Mouse (Mus musculus) right cerebral cortex, adult 18-20 months (tissue): ENCODE results near the gene Wdr12.
"Not testable (repeated sequence)": the region's sequence is repeated elsewhere in the genome, so short reads cannot be mapped to it uniquely, and the experiment has no call there.

Source experiments
- DNase-seq: peaks from one replicate; pipeline ENCODE4 v3.0.0; 2022; ENCODE audit warnings: mixed read lengths

Gene Wdr12

DNA sequence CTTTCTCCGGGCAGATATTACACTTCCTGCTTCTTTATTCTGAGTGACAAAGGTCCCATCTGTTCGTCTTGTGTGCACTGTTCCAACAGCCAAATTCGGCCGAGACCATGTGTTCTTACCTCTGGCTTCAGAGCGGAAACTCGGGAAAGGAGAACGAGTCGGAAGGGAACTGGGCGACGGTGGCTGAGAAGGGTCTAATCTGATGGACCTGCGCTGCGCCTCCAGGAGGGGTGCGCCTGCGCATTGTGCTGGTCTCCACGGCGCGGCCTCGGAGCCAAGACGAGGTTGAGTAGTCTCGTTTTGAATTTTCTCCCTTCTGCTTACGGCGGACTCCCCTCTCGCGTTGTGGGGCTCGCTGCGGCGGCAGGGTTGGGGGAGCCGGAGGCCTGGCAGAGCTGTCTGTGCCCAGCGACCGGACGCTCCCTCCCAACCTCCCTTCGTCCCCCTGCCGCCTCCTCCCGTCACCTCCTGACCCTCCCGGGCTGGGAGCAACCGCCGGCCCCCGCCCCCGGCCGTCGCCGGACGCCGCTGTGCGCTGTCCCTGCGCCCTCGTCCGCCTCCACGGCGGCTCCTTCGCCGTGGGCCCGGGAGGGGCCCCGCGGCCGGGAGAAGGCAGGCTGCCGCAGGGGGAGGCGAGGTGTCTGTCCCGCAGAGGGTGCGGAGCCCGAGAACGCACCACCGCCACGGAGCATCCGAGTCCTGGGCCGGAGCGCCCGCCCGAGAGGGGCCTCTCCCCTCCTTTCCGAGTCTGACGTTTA is at the start of gene Wdr12, which contains the start of gene Carf:
Wdr12 (minus strand) TSS at position 622 of the 758 bp plus-strand sequence.
Carf (plus strand) TSS at position 224 of the 758 bp plus-strand sequence.
- DNase-seq, result peak; percentile 99

DNA sequence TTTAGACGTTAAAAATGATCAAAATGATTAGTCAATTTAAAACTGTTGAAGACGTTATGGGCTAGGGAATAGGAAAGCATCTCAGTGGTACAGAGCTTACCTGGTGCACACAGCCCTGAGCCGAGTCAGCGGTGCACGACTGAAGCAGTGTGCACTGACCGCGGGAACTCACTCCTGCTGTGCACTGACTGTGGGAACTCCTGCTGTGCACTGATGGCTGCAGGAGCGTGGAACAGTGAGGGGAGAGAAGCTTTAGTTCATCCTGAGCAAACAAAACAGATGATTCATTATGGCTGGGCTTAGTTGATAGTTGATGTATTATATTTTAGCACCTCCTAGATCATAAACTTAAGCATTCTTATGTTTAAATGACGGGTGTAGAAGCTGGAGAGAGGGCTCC is 38.9 kb upstream of the Wdr12 start:
- no peak for DNase-seq

DNA sequence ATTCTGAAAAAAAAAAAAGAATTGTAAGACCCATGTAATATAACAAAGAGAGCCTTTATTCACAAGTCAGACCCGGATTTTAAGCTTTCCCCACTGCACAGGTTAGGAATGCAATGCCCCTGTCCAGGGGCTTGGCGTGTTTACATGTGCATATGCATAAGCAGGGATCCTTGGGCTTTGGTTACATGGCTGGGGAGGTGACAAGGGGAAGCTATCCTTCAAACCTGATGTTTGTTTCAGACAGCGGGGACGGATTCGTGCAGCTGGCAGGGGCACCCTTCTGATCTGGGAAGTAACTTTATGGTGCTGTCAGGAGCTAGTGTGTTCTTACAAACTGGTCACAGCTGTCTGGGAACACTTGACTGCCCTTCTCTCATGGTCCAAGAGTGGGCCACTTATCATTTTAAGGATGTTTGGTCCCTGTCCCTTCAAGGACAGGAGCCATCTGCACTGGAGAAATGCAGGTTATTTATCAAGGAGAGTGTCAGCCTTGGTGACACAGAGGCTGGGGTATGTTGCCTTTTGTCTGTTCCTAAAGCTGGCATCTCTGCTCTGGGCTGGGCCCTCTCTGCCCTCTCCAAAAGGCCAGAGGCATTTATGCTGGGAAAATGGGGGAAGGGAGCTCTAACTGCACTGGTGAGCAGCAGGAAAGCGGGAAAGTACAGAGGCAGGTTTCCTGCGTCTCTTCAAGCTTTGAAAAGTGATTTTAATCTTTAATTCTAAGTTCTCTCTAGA is 19.4 kb upstream of the Wdr12 start:
- DNase-seq, result no peak

DNA sequence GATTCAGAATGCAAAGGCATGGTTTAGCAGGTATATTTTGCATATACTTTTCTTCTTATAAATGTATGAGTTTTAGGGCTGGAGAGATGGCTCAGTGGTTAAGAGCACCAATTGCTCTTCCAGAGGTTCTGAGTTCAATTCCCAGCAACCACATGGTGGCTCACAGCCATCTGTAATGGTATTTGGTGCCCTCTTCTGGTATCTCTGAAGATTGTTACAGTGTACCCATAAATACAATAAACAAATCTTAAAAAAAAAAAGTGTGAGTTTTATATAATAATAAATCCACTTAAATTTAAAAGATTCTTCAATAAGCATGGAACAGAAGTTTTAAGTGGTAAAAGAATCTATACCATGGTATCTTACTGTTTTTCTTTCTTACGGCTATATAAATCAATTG is 6.1 kb upstream of the Wdr12 start:
- DNase-seq, result no peak

DNA sequence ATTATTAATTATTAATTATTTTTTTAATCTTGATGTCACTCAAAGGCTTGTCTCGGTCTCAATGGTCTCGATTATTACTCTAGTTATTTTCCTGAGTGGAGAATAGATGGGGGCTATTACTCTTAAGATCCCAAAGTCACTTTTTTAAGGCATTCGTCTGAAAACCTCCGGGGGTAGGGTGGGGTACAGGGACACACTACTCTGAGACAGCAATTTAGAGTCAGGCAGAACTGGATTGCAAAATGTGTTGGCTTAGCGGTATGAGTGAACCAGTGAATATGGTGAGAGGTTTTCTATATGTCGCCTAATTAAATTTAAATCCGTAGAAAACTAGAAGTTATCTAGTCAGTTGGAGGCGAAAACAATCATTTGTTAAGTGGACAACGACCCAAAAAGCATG is 394 bp upstream of the Wdr12 start:
- DNase-seq, result no peak

DNA sequence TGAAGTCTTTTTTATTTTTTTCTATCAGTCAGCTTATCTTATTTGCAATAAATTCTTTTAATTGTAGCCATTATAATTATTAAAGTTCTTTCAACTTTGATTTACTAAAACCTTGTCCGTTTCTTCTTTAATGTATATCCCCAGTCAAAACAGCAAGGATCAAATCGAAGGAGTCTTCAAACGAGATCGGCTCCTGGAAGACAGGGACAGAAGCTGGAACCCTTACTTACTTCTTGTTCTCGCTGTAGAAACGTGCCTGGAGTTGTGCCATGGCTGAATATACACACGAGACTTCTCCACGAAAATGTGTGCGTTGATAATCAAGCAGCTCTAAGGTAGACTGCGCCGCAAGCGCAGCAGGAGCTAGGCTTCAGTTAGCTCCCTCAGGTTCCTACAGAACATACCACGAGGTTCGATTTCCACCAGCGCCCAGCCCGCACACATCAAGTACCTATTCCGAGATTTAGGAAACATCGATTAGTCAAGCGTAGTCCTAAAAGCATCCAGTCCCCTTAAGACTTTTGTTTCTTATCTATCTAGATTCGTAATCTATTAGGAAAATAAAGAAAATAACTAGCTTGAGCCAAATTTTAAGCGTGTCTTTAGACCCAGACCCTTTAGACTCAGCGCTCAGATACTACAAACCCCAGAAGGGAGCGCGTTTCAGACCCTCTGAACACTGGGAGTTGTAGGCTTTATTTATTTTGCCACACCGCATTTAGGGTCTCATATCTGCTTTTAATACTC is 995 bp downstream of the Wdr12 start:
- peak; percentile 79 for DNase-seq

DNA sequence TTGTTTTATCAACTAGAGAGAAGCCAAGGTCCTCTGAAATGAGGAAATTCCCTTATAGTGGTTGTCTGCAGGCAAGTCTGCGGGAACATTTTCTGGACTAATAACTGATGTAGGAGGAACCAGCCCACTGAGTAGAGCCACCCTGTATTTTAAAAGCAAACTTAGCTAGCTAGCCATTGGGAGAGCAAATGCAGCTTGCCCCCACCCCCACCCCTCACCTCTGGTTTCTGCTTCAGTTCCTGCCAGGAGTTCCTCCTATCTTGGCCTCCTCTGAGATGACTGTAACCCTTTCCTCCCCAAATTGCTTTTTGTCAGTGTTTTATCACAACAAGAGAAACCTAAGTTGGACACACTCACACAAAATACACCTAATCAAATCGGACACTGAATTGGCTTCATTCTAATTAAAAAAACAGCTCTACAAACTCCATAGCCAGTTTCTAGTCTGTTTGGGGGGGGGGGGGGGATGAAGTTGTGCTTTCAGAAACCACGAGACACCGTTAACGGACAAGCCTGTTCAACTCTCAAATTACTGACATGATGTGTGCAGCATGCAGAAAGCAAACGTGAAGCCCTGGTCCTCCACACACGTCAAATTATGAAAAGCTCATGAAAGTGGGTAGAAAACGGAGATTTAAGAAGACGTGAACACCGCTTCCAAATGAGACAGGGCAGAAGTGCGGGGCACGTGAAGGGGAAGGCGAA is 1.7 kb downstream of the Wdr12 start:
- no peak for DNase-seq

DNA sequence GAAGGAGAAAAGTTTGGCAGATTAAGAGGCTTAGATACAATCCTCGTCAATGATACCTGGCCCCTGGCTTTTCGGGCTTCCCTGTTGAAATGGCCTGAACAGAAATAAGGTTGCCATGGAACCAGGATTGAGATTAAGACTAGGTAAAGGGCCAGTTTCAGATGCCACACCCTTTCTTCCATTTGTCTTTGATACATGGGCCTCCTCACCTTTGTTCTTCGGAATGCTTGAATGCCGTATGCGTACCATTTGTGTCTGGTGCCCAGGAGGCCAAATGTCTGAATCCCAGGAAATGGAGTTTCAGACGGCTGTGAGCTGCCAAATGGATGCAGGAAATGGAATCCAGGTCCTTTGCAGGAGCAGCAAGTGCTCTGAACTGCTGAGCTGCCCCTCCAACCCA is 22.0 kb downstream of the Wdr12 start:
- DNase-seq, result no peak

DNA sequence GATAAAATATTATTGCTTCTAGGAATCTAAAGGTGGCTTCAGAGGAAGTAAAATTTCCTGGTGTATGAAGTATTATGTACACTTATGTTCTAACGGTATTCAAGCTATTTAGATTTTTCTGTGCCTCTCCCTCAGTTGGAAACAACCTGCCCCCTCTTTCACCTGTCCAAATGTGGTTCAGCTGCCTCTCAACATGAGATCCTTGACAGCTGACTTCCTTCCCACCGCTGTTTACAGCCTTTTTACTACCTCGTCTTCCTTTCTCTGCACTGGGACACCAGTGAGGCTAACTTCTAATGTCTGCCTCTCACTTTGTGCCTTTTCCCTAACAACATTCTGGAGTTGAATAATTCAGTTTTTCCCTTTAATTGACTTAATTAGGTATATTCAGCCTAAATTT is 22.9 kb downstream of the Wdr12 start:
- no peak for DNase-seq

DNA sequence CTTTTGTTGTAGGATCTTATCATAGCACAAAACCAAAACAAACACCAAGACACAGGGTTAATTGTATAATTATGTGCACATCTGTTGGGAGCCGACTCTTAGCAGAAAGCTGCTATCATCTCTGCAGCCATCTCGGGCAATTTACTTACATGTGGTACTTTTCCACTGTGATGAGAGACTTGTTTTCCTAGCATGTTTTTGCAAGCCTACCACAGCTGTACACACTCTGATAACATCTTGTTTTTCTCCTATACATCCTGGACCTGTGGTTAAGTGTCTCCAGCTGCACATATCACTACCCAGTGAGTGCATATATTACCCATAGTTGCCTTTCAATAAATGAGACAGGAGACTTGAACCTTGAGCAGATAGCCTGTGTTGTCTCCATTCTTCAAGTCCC is 23.5 kb downstream of the Wdr12 start:
- no peak for DNase-seq

DNA sequence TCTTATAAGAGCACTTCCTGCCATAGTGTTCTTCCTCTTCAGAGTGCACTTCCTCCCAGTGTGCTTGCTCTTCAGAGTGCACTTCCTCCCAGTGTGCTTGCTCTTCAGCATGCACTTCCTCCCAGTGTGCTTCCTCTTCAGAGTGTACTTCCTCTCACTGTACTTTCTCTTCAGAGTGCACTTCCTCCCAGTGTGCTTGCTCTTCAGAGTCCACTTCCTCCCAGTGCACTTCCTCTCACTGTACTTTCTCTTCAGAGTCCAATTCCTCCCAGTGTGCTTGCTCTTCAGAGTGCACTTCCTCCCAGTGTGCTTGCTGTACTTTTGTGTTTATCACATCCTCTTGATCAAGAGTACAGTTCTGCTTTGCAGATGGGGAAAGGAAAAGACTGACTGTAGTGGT is 27.7 kb downstream of the Wdr12 start:
- DNase-seq, result not testable (repeated sequence)

DNA sequence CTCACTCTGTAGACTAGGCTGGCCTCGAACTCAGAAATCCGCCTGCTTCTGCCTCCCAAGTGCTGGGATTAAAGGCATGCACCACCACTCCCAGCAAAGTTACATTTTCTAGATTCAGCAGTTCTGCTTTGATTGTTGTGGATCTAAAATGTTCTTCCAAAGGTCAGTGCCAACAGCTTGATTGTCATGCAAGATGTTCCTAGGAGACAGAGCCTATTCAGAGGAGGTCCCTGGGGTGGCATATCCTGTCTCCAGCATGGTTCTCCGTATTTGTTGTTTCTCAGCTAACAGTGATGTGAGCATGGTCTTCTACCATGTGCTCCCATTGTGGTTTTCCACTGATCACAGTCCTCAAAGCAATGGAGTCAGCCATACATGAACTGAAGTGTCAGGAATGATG is 42.1 kb downstream of the Wdr12 start:
- DNase-seq, result no peak

DNA sequence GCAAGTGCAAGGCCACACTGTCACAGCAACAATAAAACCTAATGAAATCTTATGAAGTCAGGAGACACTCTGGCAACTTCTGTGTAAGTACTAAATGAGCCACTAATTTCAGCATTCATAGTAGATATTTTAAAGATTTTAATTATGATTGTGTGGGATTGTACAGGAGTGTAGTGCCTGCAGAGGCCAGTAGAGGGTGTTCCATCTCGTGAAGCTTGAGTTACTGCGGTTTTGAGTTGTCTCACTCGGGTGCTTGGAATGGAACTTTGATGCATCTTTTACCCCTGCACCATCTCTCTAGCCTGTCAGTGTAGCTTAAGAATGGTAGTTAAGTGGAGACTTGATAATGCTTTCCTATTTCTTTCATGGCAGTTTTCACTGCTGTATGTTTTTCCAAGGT is 43.8 kb downstream of the Wdr12 start:
- DNase-seq, result no peak

DNA sequence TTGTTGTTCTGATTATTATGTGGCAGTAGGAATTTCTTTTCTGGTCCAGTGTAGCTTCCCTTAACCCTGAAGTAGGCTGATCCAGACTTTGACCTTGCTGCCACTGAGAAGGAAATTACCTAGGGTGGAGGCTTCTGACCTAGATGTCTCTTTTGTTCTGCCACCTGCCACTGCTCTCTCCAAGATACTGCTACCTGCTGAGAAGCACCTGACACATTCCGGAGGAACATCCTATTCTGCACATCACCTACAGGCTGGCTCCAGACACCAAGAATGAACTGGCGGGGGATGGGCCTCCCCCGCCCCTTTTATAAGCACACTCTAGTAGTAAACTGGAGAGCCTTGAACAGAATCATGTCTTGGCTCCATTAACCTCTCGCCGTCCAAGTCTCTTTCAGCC is 51.0 kb downstream of the Wdr12 start:
- not testable (repeated sequence) for DNase-seq

DNA sequence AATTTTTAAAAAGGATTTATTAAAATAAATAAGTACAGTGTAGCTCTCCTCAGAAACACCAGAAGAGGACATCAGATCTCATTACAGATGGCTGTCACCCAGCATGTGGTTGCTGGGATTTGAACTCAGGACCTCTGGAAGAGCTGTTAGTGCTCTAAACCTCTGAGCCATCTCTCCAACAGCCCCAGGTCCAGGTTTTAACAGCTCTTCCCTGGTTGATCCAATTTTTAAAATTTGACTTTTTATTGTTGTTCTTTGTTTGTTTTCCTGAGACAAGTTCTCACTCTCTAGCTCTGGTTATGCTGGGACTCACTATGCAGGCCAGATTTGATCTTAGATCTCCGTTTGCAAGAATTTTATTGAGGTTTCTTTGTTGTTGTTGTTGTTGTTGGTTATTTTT is 53.9 kb downstream of the Wdr12 start:
- no peak for DNase-seq

DNA sequence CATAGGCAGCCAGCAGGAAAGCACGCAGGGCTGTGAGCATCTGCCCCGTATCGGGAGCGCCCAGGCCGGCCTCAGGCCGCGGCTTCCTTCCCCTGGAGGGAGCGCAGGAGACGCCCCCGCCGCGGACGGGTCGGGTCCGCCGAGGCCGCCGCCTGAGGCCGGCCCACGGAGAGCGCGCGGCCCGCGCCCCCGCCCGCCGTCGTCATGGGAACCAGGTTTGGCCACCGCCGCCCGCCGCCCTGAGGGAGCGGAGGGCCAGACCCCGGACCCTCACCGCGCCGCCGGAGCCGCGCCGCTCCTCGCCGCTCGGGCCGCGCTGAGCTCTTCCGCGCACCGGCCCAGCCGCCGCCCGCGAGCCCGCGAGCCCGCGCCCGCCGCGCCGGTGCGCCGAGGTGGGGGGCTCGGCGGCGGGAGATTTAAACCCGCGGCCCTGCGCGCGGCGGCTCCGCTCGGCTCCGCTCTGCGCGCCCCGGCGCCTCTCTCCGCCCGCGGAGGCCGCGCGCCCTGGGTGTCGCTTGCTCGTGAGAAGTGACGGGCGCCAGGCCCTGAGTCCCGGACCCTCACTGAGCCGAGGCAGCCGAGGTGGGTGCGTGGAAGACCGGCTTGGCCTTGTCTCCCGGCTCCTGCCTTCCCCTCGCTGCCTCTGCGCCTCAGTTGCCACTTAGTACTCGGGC is 55.5 kb downstream of the Wdr12 start, which contains the start of gene Ica1l:
Ica1l (minus strand) TSS at position 389 of the 674 bp plus-strand sequence.
- peak; percentile 53 for DNase-seq

DNA sequence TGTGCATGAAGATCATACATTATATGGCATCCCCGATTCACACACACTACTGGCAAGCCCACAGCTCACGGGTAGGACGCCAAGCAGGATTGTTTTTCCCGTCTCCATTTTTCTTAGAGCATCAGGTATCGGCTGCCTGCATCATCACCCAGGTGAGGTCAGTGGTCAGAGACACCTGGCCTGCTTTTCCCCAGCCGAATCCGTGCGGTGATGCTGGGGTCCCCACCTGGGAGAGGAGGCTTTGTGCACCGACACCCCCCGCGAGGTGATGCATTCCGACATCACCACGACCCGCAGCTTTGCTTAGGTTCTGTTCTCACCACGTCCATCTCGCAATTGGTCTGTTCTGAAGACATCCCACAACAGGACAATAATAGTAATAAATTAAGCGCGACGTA is 56.0 kb downstream of the Wdr12 start:
- DNase-seq, result no peak

DNA sequence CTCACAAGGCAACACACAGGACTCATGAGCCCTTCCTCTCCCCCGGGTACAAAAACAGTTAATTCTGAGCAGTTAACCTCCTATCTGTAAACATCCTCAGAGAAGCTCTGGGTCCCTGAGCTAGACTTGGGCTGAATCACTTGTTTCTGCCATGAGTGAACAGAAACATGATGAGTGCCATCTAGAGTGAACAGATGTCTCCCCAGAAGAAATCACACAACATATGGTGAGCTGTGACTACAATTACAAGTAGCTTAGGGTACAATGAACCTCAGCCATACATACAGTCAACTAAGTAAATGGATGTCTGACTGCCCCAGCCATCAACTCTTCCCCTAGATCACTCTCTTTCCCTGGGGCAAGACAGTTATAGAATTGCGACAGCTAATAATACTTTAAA is 63.4 kb downstream of the Wdr12 start:
- DNase-seq, result peak; percentile 71
